Mouse (Mus musculus) c-Kit-positive CD71-negative TER-119-negative erythroid progenitor cells, embryonic 14.5 days (primary cell): ENCODE results near the gene Phgr1.

Experiments used
- DNase-seq: peaks from one replicate; pipeline ENCODE4 v3.0.0-alpha.2; 2013; ENCODE audit warnings: low read depth

Phgr1 gene

GRCm38 (mm10) chr2:118772158-118772874 is at the start of gene Phgr1:
Gene Phgr1, plus strand, starts transcription at chr2:118772769.
- no peak for DNase-seq

- no peak for DNase-seq
Observed at GRCm38 (mm10) chr2:118723693-118724486, 48.7 kb upstream of the Phgr1 start.

DNA sequence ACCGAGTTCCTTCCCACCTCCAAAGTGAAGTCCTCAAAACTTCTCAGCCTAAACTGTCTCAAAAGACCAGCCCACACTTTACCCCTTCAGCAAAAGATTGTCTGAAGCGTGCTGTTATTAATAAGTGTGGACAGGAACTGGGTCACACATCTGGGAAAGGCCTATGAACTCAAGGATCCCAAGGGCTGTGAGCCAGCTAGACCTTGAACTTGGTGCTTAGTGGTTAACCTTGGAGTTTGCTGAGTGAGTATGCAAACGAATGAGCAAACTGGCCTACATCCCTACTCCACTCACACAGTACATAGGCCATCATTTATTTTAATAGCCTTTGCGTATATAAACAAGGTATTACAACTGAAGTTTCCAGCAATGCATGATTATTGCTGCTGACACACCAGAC is 47.1 kb upstream of the Phgr1 start:
- no peak for DNase-seq

DNA sequence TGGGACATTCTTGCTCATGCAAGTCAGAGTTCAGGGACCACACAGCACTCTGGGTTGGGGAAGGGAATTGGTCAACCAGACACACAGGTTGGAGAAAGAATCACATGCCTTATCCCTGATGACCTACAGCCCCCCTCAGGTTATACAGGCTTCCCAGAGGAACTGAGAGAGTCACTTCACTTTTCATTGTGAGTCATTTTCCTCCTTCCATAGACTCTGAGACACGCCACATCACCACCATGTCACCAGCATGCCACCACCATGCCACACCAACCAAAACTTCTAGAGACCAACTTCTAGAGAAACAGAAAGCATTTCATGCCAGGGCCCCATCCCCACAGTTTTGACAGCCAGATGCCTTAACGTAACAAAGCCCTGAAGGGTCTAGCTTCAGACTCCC is 45.7 kb upstream of the Phgr1 start:
- no peak for DNase-seq

DNA sequence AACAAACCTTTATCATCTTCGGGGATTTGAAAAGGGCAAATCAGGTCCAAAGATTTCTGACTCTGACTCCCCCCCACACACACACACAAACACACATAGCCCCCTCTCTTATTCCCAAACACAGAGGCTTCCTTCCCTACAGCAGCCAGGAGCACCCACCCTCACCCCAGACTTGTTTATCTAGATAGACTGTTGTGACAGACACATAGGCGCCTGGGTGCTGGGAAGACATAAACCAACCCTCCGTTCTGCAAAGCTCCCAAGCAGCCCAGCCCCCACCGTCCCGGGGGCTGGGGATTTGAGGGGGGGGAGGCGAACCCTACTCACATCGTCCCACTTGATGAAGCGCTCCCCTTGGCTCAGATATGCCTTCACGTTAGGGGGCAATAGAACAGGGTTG is 44.7 kb upstream of the Phgr1 start:
- no peak for DNase-seq

GRCm38 (mm10) chr2:118728337-118728736 is 44.2 kb upstream of the Phgr1 start, which contains the start of gene Plcb2:
Gene Plcb2, minus strand, starts transcription at chr2:118728438.
- no peak for DNase-seq

GRCm38 (mm10) chr2:118729194-118729593 is 43.4 kb upstream of the Phgr1 start:
- DNase-seq, result no peak

DNA sequence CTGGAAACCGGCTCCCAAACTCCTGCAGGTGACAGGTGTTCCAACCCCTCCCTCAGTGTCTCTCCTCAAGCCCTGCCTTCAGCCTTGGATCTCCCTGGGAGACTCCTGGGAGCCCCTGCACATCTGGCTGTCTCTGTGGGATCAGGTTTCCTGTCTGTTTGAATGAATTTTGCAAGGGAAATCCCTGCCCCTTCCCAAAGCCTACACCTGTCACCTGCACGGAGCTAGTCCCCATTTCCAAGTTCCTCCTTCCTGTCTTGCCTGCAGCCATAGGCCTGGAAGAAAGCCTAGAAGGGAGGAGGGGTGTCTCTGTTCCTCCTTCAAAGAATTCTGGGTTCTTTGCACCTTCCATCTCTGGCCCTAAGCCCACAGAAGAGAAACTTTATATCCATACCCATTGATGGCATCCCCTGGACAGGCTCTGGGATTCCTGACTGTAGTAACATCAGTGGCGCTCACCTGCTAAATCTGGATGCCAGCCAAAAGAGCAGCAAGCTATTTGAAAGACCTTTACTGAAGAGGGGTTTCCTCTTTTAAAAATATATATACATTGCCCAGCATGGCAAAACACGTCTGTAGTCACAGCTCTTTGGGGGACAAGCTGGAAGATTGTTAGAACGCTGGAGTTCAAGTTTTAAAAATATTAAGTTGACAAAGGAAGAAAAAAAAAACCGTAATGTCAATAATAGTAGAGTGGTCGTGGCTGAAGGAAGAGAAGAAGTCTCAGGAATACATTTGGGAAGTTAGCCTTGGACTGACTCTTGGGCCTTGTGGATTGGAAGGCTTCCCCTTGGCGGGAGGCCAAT is 42.5 kb upstream of the Phgr1 start:
- DNase-seq, result no peak

DNA sequence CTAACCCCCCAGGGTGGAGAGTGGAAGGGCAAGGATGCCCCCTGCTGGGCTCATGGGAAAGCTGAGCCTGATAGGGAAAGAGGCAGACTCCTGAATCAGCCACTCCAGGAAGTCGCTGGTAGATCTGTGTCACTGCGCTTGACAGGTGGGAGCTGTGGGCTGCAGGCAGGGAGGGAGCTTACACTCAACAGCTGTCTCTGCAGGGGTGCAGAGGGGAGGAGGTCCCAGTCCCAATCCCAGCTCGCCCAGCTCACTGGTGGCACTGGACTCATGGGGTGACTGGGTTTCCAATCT is 42.0 kb upstream of the Phgr1 start:
- DNase-seq, result peak; percentile 63

DNA sequence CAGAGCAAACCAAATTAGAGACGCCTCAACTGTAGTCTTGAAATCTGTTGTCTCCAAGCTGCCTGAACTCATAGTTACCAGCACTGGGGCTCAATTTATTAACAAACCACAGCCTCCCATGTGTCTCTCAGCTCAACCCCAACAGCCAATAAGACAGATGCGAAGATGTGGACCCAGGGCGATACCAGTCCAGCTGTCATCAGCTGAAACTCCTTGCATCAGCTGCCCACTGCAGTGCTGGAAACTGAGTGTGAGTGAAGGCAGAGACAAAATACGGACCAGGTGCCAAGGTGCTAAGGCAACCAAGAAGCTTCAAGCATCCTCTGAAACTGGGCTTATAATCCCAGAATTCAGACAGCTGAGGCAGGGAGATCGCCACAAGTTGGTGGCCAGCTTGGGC is 40.6 kb upstream of the Phgr1 start:
- no peak for DNase-seq

GRCm38 (mm10) chr2:118733341-118733740 is 39.2 kb upstream of the Phgr1 start:
- no peak for DNase-seq

DNA sequence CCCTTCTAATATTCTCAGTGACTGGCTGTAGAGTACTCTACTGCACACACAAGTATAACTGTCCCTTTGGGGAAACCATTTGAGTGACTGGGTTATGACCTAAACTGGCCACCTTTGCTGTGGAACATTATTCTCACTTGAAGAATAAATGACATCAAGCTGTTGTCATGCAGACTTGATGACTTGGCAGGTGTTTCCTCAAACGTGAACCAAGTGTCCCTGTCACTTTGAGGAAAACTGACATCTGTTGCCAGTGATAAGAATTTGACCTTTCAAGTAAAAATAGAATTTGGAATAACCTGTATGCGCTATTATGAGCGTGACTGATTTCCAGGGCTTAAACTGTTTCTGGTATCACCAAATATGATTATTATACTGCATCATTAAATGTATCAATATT is 32.2 kb upstream of the Phgr1 start:
- no peak for DNase-seq

DNA sequence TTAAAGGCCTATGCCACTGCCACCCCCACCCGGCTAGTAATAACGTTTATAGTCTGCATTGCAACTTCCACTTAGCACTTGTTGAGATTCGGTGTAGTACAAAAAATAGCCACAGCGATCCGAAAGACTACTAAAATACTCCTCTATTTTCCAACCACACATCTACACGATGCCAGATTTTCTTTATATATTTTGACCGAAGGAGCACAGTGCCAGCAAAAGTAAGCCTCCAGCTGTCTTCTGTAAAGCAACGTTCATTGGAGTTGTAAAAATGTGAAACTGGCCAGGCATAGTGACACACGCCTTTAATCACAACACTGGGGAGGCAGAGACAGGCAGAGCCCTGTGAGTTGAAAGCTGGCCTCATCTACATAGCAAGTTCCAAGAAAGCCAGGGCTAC is 31.4 kb upstream of the Phgr1 start:
- no peak for DNase-seq

GRCm38 (mm10) chr2:118743261-118743943 is 29.2 kb upstream of the Phgr1 start:
- DNase-seq, result no peak

- DNase-seq, result no peak
Observed at GRCm38 (mm10) chr2:118744621-118745020, 27.9 kb upstream of the Phgr1 start.

GRCm38 (mm10) chr2:118745232-118745884 is 27.2 kb upstream of the Phgr1 start, which contains the start of gene Inafm2:
Gene Inafm2, plus strand, starts transcription at chr2:118745758.
- DNase-seq, result peak; percentile 78

- DNase-seq, result no peak
Observed at GRCm38 (mm10) chr2:118745915-118746901, 26.4 kb upstream of the Phgr1 start.

DNA sequence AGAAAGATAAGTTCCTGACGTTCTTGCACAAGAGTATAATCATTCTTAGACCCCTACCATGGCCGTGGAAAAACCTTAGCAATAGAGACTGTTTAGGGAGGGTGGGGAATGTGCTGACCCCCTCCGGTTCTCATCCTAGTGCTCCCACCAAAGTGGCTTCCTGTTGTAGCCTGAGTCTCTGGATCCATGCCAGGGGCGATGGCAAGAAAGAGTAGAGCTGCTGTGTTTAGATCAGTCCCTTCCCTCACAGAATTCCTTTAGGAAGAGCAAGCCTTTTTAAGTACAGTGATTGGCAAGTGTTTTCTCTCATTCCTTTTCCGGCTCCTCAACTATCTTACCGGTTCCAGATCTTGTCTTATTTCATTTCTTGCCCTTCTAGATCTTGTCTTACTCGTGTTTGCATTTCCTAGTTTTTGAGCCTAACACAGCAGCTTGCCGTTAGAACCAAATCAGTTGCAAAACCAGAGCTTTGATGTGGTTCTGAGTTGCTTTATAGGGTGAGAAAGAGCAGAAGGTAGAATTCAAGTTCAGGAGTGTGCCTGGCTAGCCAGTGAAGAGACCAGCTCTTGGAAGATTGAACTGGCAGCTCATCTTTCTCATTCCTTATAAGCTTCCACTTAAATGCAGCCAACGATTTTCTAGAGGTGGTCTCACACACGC is 25.1 kb upstream of the Phgr1 start:
- DNase-seq, result no peak

GRCm38 (mm10) chr2:118749341-118749884 is 23.2 kb upstream of the Phgr1 start:
- no peak for DNase-seq

DNA sequence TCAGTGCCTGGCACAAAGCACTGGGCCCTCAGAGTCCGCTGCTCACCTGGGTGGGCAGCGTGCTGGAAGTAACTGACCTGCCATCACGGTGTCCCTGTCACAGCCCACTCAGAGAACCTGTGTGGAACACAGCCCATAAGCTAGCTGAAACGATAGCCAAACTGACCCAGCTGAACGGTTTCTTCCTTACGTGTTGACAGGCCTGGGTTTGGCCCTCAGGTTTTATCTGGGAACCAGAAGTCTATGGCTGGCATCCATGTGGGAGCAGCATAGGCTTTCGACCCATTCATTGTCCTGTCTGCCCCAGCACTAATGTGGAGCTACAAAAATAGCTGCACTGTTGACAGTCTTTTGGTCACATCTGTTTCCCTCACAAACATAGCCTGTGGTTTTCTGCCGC is 22.1 kb upstream of the Phgr1 start:
- no peak for DNase-seq
